Mouse (Mus musculus) bone marrow, adult 2 months (tissue): Measurements from ENCODE around the gene Dnal4. TPM values are rescaled to one million over a fixed set of nuclear protein-coding genes. Genes with fewer than 3 reads are reported as not detected.

Experiments
- H3K27ac ChIP-seq: fragments of 200-500 bp; 2 replicates; pipeline ENCODE4 v1.5.1; 2012; ENCODE audit warnings: low read depth, mild to moderate bottlenecking, control low read depth, inconsistent platforms, low read length; ENCODE audit not compliant: control insufficient read depth, poor library complexity, insufficient read depth
- H3K4me1 ChIP-seq: fragments of 200-500 bp; 2 replicates; pipeline ENCODE4 v1.6.1; 2011; ENCODE audit warnings: low read length; ENCODE audit not compliant: control insufficient read depth, insufficient read depth
- H3K4me3 ChIP-seq: fragments of 200-500 bp; replicated peaks from 2 replicates; pipeline ENCODE3; 2011; ENCODE audit warnings: mild to moderate bottlenecking, low read depth, low read length, control low read depth; ENCODE audit not compliant: control insufficient read depth
- CTCF ChIP-seq: fragments of 200-500 bp; IDR thresholded peaks from 2 replicates; pipeline ENCODE4 v1.5.1; 2011; ENCODE audit warnings: low read length, control low read depth; ENCODE audit not compliant: control insufficient read depth, insufficient read depth
- POLR2A ChIP-seq: fragments of 200-500 bp; IDR thresholded peaks from 2 replicates; pipeline ENCODE4 v1.6.1; 2011; ENCODE audit warnings: low read depth, mild to moderate bottlenecking, control low read depth, low read length, borderline replicate concordance; ENCODE audit not compliant: control insufficient read depth
- WGBS: fragments of 180-500 bp; shearing (Covaris S2); methylation state at CpG from one replicate; pipeline ENCODE4 v1.1.7; 2018; 5-methylcytosine and 5-hydroxymethylcytosine counted together
- polyA plus RNA-seq: library from polyadenylated mRNA; stranded (reverse); fragments of >200 nt; gene quantifications from 2 replicates; pipeline ENCODE4 v1.2.4, GENCODE M21; 2011; ENCODE audit warnings: low replicate concordance; ENCODE audit not compliant: missing spikeins, insufficient read depth, insufficient read length

The Dnal4 gene
- polyA plus RNA-seq, 1 experiment = 8.4 TPM

- TF ChIP-seq POLR2A = peak; percentile 46; the same call in 1 of the 2 replicates
- peak; percentile 97 for TF ChIP-seq CTCF
- peak overlapping the region; percentile 80 for H3K27ac ChIP-seq
- H3K4me1 ChIP-seq = peaks cover 13% of the 10 kb centered on the region
- 26% methylated on average over 11 of the region's 11 CpGs for WGBS
- no peak overlapping the region for H3K4me3 ChIP-seq
These were observed 24.8 kb downstream of the Dnal4 start for GRCm38 (mm10) chr15:79752742-79753419.

- 30% methylated on average over 17 of the region's 17 CpGs for WGBS
- Histone ChIP-seq H3K27ac (peak overlapping the region; percentile 80), H3K4me1 (peaks cover 8% of the 10 kb centered on the region), H3K4me3 (no peak overlapping the region)
- TF ChIP-seq POLR2A (0 out of 2 replicates have a peak, but pooled peaks have one; percentile 31), CTCF (no peak)
These were observed 25.9 kb downstream of the Dnal4 start for GRCm38 (mm10) chr15:79751772-79752171.

- WGBS = 80% methylated on average over 8 of the region's 8 CpGs
- TF ChIP-seq CTCF = no peak
- TF ChIP-seq POLR2A = no peak
- no peak overlapping the region; the same call in 1 of the 2 replicates for H3K27ac ChIP-seq
- peaks cover 3% of the 10 kb centered on the region; the same call in 1 of the 2 replicates for H3K4me1 ChIP-seq
- H3K4me3 ChIP-seq = no peak overlapping the region
These were observed 27.4 kb downstream of the Dnal4 start for GRCm38 (mm10) chr15:79750266-79750665.

GRCm38 (mm10) chr15:79749162-79749561 lies 28.5 kb downstream of the Dnal4 start:
- no peak for TF ChIP-seq CTCF
- TF ChIP-seq POLR2A = no peak
- Histone ChIP-seq H3K27ac (peak overlapping the region; percentile 62), H3K4me1 (peaks cover 1% of the 10 kb centered on the region; the same call in 1 of the 2 replicates), H3K4me3 (no peak overlapping the region)
- 26% methylated on average over 7 of the region's 7 CpGs for WGBS

GRCm38 (mm10) chr15:79747998-79748397 lies 29.7 kb downstream of the Dnal4 start:
- Histone ChIP-seq H3K27ac (no peak overlapping the region), H3K4me1 (peaks cover 2% of the 10 kb centered on the region; the same call in 1 of the 2 replicates), H3K4me3 (no peak overlapping the region)
- 84% methylated on average over 11 of the region's 11 CpGs for WGBS
- TF ChIP-seq POLR2A = no peak
- peak; percentile 50; the same call in 1 of the 2 replicates for TF ChIP-seq CTCF

- 89% methylated on average over 5 of the region's 5 CpGs for WGBS
- TF ChIP-seq POLR2A = no peak
- TF ChIP-seq CTCF = no peak
- Histone ChIP-seq H3K4me3 (no peak overlapping the region), H3K4me1 (peaks cover 3% of the 10 kb centered on the region; the same call in 1 of the 2 replicates), H3K27ac (no peak overlapping the region)
These were observed 31.8 kb downstream of the Dnal4 start for GRCm38 (mm10) chr15:79745883-79746282.

- no peak overlapping the region for H3K4me3 ChIP-seq
- H3K4me1 ChIP-seq = peaks cover 3% of the 10 kb centered on the region; the same call in 1 of the 2 replicates
- TF ChIP-seq POLR2A = no peak
- TF ChIP-seq CTCF = no peak
- no peak overlapping the region for H3K27ac ChIP-seq
- 86% methylated on average over 10 of the region's 10 CpGs for WGBS
These were observed 32.3 kb downstream of the Dnal4 start for GRCm38 (mm10) chr15:79745312-79745711.

- Histone ChIP-seq H3K27ac (no peak overlapping the region), H3K4me3 (no peak overlapping the region), H3K4me1 (peaks cover 3% of the 10 kb centered on the region; the same call in 1 of the 2 replicates)
- no peak for TF ChIP-seq POLR2A
- no peak for TF ChIP-seq CTCF
- WGBS = 81% methylated on average over 8 of the region's 8 CpGs
These were observed 32.9 kb downstream of the Dnal4 start for GRCm38 (mm10) chr15:79744742-79745141.

- Histone ChIP-seq H3K27ac (no peak overlapping the region), H3K4me1 (peaks cover 2% of the 10 kb centered on the region; the same call in 1 of the 2 replicates), H3K4me3 (no peak overlapping the region)
- WGBS = 89% methylated on average over 11 of the region's 11 CpGs
- TF ChIP-seq CTCF (no peak), POLR2A (no peak)
These were observed 33.6 kb downstream of the Dnal4 start for GRCm38 (mm10) chr15:79744001-79744400.

- under 1% methylated on average over 23 of the region's 23 CpGs for WGBS
- peak overlapping the region; percentile 97 for H3K27ac ChIP-seq
- peak overlapping the region; percentile 81 for H3K4me3 ChIP-seq
- TF ChIP-seq CTCF (no peak), POLR2A (no peak)
- H3K4me1 ChIP-seq = peaks cover 7% of the 10 kb centered on the region; the same call in 1 of the 2 replicates
These were observed 35.0 kb downstream of the Dnal4 start for GRCm38 (mm10) chr15:79742706-79743023.
